Comparison of ENCODE assay signal across 2 mouse cellular contexts in genomic region chr15:81964980-81965545, GRCm38 (mm10).
TF ChIP-seq lines count a peak whose summit lies in the region.

No protein-coding gene starts in this region.

TF ChIP-seq in CH12.LX, 34 proteins besides CTCF, POLR2A, EP300 and RAD21:
- TF ChIP-seq MAFK (IDR thresholded peaks at IDR 0.05; ENCODE audit: insufficient replicate concordance, low read length) (no peak), BHLHE40 (IDR thresholded peaks at IDR 0.05; ENCODE audit: low read depth, low read length) (0 out of 2 replicates have a peak, but pooled peaks have one; percentile 22), ZMIZ1 (IDR thresholded peaks at IDR 0.05; ENCODE audit: low read depth, low read length) (no peak)

TF ChIP-seq in myocyte, 11 proteins besides CTCF, POLR2A, EP300 and RAD21:
- TF ChIP-seq CEBPB (IDR thresholded peaks at IDR 0.05; ENCODE audit: insufficient read depth, poor library complexity, severe bottlenecking): peak; percentile 91
- no peak for TF ChIP-seq TCF12 (IDR thresholded peaks at IDR 0.05; ENCODE audit: insufficient read depth, poor library complexity, severe bottlenecking)
TF ChIP-seq in myocyte: peak in this region for 1.
